Mouse (Mus musculus): ENCODE measurements around the gene Map3k10.

DNA sequence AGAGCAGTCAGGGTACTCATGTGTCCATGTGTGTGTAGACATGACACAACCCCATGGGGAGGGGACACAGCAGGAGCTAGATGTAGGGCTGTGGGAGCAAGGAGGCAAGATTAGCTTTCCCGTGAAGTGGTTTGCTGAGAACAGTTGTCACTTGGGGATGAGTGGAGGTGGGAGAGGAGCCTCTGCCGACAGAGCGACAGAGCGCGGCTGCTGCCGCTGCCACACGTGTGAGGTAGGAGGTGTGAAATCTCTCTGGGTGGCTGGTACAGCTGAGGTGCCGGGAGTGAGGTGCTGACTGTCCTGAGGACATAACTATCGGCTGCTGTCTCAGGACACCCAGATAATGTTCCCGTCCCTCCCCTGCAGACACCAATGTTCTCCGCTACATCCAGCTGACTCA lies 18.9 kb downstream of the Map3k10 start:
- TF ChIP-seq CTCF (IDR thresholded peaks at IDR 0.05; ENCODE audit: low read depth, low read length) (no peak), POLR2A (IDR thresholded peaks at IDR 0.05; ENCODE audit: borderline replicate concordance, low read depth, low read length) (no peak)
